Mouse (Mus musculus) thymus, adult 2 months (tissue): ENCODE measurements around the gene Pcgf2. TPM values are rescaled to one million over a fixed set of nuclear protein-coding genes. Genes with fewer than 3 reads are reported as not detected.
A peak's percentile ranks its signal among the peaks of the same experiment; 100 is the strongest.
"Not testable (repeated sequence)": the region's sequence is repeated elsewhere in the genome, so short reads cannot be mapped to it uniquely, and the experiment has no call there.

Source experiments
- DNase-seq: peaks from one replicate; pipeline ENCODE4 v3.0.0; 2021
- H3K27ac ChIP-seq: fragments of 200-500 bp; 2 replicates; pipeline ENCODE4 v1.5.1; 2012; ENCODE audit warnings: low read length, control low read depth; ENCODE audit not compliant: control insufficient read depth, insufficient read depth
- H3K27me3 ChIP-seq: fragments of 200-500 bp; 2 replicates; pipeline ENCODE4 v1.6.1; 2012; ENCODE audit warnings: mild to moderate bottlenecking, low read length, moderate library complexity, mixed read lengths; ENCODE audit not compliant: control insufficient read depth, insufficient read depth
- H3K36me3 ChIP-seq: fragments of 200-500 bp; 2 replicates; pipeline ENCODE4 v1.6.1; 2012; ENCODE audit warnings: mild to moderate bottlenecking, low read length, moderate library complexity; ENCODE audit not compliant: control insufficient read depth, insufficient read depth
- H3K4me1 ChIP-seq: fragments of 200-500 bp; replicated peaks from 2 replicates; pipeline ENCODE4 v1.6.1; 2012; ENCODE audit warnings: low read length; ENCODE audit not compliant: control insufficient read depth, insufficient read depth
- H3K4me3 ChIP-seq: fragments of 200-500 bp; 2 replicates; pipeline ENCODE4 v1.5.1; 2012; ENCODE audit warnings: mild to moderate bottlenecking, low read length, control low read depth, moderate library complexity; ENCODE audit not compliant: control insufficient read depth, insufficient read depth
- CTCF ChIP-seq: fragments of 200-500 bp; IDR thresholded peaks from 2 replicates; pipeline ENCODE4 v1.5.1; 2012; ENCODE audit warnings: mild to moderate bottlenecking, control low read depth, low read length, moderate library complexity, borderline replicate concordance; ENCODE audit not compliant: control insufficient read depth, poor library complexity, insufficient read depth; ENCODE audit errors: extremely low read depth
- POLR2A ChIP-seq: fragments of 200-500 bp; IDR thresholded peaks from 2 replicates; pipeline ENCODE4 v1.6.1; 2012; ENCODE audit warnings: mild to moderate bottlenecking, low read length, control low read depth, moderate library complexity; ENCODE audit not compliant: control insufficient read depth, poor library complexity, insufficient read depth; ENCODE audit errors: extremely low read depth
- WGBS: fragments of 180-500 bp; shearing (Covaris S2); methylation state at CpG from one replicate; pipeline ENCODE4 v1.1.7; 2018; 5-methylcytosine and 5-hydroxymethylcytosine counted together
- polyA plus RNA-seq: library from polyadenylated mRNA; depleted of rRNA; stranded (reverse); fragments of >200 nt; gene quantifications from 2 replicates; pipeline ENCODE4 v1.2.3, GENCODE M21; 2012

Pcgf2 gene
- polyA plus RNA-seq, 1 experiment: 28.2 TPM

DNA sequence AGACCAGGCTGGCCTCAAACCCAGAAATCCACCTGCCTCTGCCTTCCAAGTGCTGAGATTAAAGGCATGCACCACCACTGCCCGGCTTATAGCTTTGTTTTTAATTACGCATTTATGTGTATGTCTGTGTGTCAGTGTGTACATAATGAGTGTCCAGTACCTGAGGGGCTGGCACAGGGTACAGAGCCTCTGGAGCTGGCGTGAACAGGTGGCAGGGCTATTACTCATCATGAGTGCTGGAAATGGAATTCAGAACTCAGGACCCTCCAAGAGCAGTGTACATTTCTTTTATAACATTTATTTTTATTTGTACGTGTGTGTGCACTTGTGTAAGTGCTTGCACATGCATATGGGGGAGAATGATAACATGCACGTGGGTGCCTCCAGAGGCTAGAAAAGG, 36.3 kb upstream of the Pcgf2 start:
- H3K4me1 ChIP-seq: peaks cover 6% of the 10 kb centered on the region
- H3K36me3 ChIP-seq: no peaks in the 10 kb centered on the region
- TF ChIP-seq POLR2A: no peak
- no peak for TF ChIP-seq CTCF
- no peak overlapping the region for H3K4me3 ChIP-seq
- H3K27me3 ChIP-seq: no peaks in the 10 kb centered on the region
- DNase-seq: no peak
- H3K27ac ChIP-seq: no peak overlapping the region
- 94% methylated on average over 5 of the region's 5 CpGs for WGBS

DNA sequence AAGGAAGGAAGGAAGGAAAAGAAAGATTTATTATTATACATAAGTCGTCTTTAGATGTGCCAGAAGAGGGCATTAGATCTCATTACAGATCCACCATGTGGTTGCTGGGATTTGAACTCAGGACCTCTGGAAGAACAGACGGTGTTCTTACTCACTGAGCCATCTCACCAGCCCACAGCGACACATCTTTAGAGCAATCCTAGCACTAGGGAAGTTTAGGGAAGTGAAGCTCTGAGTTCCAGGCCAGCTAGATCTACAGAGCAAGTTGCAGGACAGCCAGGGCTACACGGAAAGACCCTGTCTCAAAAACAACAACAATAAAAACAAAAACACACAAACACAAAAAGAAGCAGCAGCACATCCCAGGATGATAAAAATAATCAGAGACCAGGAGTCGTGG, 34.5 kb upstream of the Pcgf2 start:
- not testable (repeated sequence) for H3K36me3 ChIP-seq, H3K4me3 ChIP-seq, H3K27me3 ChIP-seq, DNase-seq, H3K27ac ChIP-seq, H3K4me1 ChIP-seq
- WGBS: 91% methylated on average over 5 of the region's 5 CpGs

DNA sequence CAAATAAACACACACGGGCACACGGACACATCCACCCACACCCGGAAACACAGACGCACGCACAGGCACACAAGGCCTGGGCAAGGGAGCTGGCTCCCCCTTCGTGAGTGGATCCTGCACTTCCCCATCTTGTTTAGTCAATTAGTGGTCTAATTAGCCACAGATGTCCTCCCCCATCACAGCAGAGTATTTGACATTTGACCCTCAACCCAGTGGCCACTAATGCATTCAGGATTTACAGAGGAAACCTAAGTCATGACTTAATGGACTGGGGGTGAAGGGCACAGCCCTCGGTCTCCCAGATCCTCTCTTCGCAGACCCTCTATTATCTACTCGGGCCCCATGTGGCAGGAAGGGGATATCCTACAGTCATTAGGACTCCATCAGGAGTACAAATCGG, 33.4 kb upstream of the Pcgf2 start:
- no peak for DNase-seq
- TF ChIP-seq POLR2A (no peak), CTCF (no peak)
- WGBS: 83% methylated on average over 10 of the region's 10 CpGs
- Histone ChIP-seq H3K4me3 (no peak overlapping the region), H3K4me1 (peaks cover 11% of the 10 kb centered on the region), H3K27me3 (no peaks in the 10 kb centered on the region), H3K27ac (no peak overlapping the region), H3K36me3 (no peaks in the 10 kb centered on the region)

DNA sequence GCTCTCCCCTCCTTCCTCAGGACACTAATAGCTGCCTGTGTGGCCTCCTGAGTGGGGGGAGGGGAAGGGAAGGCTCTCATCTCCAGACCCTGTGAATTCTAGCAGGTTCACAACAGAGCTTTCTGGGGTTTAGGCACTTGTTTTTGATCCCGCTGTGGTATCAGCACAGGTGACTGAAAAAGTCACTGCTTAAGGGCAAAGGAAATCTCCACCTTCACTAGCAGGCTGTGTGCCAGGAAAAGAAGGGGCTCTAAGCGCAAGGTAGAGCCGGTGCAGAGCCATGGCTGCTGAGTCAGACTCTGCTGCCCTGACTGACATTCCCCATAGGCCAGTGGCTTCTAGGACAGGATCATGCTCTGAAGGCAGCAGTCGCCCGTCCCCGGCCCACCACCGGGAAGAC, 28.4 kb upstream of the Pcgf2 start:
- no peaks in the 10 kb centered on the region for H3K27me3 ChIP-seq
- H3K36me3 ChIP-seq: peaks cover 24% of the 10 kb centered on the region
- TF ChIP-seq CTCF: no peak
- no peak for TF ChIP-seq POLR2A
- 21% methylated on average over 7 of the region's 7 CpGs for WGBS
- DNase-seq: no peak
- H3K27ac ChIP-seq: peak overlapping the region; percentile 25; the same call in 1 of the 2 replicates
- H3K4me3 ChIP-seq: no peak overlapping the region
- H3K4me1 ChIP-seq: peaks cover 21% of the 10 kb centered on the region

DNA sequence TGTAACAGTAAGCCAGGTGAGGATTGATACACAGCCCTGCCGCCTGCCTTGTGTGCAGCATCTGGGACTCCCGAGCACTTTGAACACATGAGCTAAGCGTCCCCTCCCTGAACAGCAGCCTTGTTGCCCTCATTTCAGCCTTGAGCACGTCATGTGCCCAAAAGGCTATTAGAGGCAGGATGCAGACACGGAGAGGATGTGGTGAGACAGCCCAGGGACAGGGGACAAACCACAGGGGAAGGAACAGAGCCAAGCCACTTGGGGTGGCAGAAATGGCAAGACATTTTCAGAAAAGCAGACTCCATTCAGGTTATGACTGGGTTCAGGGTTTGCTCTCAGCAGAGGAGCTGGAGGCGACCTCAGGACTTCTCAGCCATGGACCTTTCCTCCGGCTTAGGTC, 28.0 kb upstream of the Pcgf2 start:
- WGBS: 5% methylated on average over 7 of the region's 7 CpGs
- peak; percentile 48 for DNase-seq
- Histone ChIP-seq H3K27ac (peak overlapping the region; percentile 25; the same call in 1 of the 2 replicates), H3K27me3 (no peaks in the 10 kb centered on the region), H3K4me3 (no peak overlapping the region), H3K36me3 (peaks cover 25% of the 10 kb centered on the region), H3K4me1 (peaks cover 21% of the 10 kb centered on the region)
- TF ChIP-seq POLR2A (no peak), CTCF (0 out of 2 replicates have a peak, but pooled peaks have one; percentile 19)

DNA sequence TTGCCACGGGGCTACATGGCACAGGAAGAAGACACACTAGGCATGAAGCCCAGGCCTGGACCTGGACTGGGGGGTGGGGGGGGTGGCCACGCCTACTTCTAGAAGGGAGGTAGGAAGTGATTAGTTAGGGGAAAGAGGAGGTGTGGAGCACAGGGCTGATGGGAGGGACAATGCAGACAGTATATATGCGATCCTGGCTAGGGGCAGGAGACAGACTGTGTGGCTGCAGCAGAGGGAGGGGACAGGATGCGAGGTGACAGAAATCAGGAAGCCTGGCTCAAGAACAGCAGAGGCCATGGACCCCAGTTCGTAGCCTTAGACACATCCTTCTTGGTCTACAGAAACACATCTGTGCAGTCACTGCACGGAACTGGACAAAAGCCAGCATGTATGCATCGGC, 23.4 kb upstream of the Pcgf2 start:
- H3K36me3 ChIP-seq: peaks cover 57% of the 10 kb centered on the region
- no peaks in the 10 kb centered on the region for H3K27me3 ChIP-seq
- 66% methylated on average over 7 of the region's 7 CpGs for WGBS
- no peak overlapping the region for H3K27ac ChIP-seq
- no peak for DNase-seq
- TF ChIP-seq CTCF (no peak), POLR2A (no peak)
- peaks cover 22% of the 10 kb centered on the region for H3K4me1 ChIP-seq
- no peak overlapping the region for H3K4me3 ChIP-seq

DNA sequence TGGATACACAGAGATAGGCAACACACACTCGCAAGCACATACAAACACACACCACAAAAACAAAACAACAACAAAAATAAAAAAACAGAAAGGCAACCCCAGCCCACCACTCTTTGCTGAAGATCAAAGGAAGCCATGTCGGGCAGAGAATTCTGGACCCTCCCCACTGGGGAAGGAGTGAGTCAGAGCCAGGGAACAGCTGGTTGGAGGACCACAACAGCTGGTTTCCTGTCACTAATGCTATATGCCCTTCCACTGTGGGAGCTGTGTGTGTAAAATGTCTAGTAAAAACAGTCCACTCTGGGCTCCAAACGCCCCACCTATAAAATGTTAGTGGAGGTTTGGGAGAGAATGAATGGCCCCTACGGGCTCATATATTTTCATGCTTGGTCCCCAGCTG, 21.0 kb upstream of the Pcgf2 start:
- H3K36me3 ChIP-seq: peaks cover 61% of the 10 kb centered on the region
- 86% methylated on average over 4 of the region's 4 CpGs for WGBS

More for the DNA sequence above, 21.0 kb upstream of the Pcgf2 start:
- TF ChIP-seq POLR2A (no peak), CTCF (no peak)
- Histone ChIP-seq H3K27ac (no peak overlapping the region), H3K4me3 (no peak overlapping the region), H3K27me3 (no peaks in the 10 kb centered on the region), H3K4me1 (peaks cover 18% of the 10 kb centered on the region)
- no peak for DNase-seq
